Mouse (Mus musculus) heart, embryonic 13.5 days (tissue): ENCODE results near the gene Nlk. TPM values are rescaled to one million over a fixed set of nuclear protein-coding genes. Genes with fewer than 3 reads are reported as not detected.

Experiments used
- ATAC-seq: fragments of 200-750 bp; cut with Nextera tagmentation; 2 replicates; pipeline ENCODE4 v1.8.0; 2017; ENCODE audit warnings: moderate TSS enrichment; ENCODE audit not compliant: insufficient number of reproducible peaks, low FRiP score, low TSS enrichment; ENCODE audit errors: extremely low read depth
- H3K27ac ChIP-seq: fragments of 300-500 bp; sonication (generic); replicated peaks from 2 replicates; pipeline ENCODE4 v1.5.1; 2015; ENCODE audit warnings: moderate library complexity, mild to moderate bottlenecking, inconsistent platforms
- H3K27me3 ChIP-seq: fragments of 300-500 bp; sonication (generic); replicated peaks from 2 replicates; pipeline ENCODE4 v1.6.1; 2015; ENCODE audit warnings: mild to moderate bottlenecking, inconsistent platforms
- H3K36me3 ChIP-seq: fragments of 300-500 bp; sonication (generic); 2 replicates; pipeline ENCODE4 v1.6.1; 2015; ENCODE audit warnings: mild to moderate bottlenecking, inconsistent platforms
- H3K4me1 ChIP-seq: fragments of 300-500 bp; sonication (generic); 2 replicates; pipeline ENCODE4 v1.6.1; 2015; ENCODE audit warnings: inconsistent platforms
- H3K4me2 ChIP-seq: fragments of 300-500 bp; sonication (generic); 2 replicates; pipeline ENCODE4 v1.6.1; 2015; ENCODE audit warnings: inconsistent platforms, mild to moderate bottlenecking, moderate library complexity
- H3K4me3 ChIP-seq: fragments of 300-500 bp; sonication (generic); 2 replicates; pipeline ENCODE4 v1.5.1; 2015; ENCODE audit warnings: moderate library complexity, mild to moderate bottlenecking, inconsistent platforms
- H3K9ac ChIP-seq: fragments of 300-500 bp; sonication (generic); 2 replicates; pipeline ENCODE4 v1.6.1; 2015; ENCODE audit warnings: inconsistent platforms, mild to moderate bottlenecking, moderate library complexity
- H3K9me3 ChIP-seq: fragments of 300-500 bp; sonication (generic); 2 replicates; pipeline ENCODE4 v1.6.1; 2016; ENCODE audit warnings: inconsistent platforms
- WGBS: fragments of 180-500 bp; shearing (Covaris S2); methylation state at CpG from one replicate; pipeline ENCODE4 v1.1.7; 2015; ENCODE audit warnings: mixed read lengths; 5-methylcytosine and 5-hydroxymethylcytosine counted together
- polyA plus RNA-seq: library from polyadenylated mRNA; unstranded; fragments of >200 nt; fragmentation: Nextera tagmentation; extraction: Ambion mirVana; gene quantifications from 2 replicates; pipeline ENCODE4 v1.2.1, GENCODE M21; 2015

Gene Nlk
- polyA plus RNA-seq, 1 experiment from 2014 or later: 11.4 TPM

DNA sequence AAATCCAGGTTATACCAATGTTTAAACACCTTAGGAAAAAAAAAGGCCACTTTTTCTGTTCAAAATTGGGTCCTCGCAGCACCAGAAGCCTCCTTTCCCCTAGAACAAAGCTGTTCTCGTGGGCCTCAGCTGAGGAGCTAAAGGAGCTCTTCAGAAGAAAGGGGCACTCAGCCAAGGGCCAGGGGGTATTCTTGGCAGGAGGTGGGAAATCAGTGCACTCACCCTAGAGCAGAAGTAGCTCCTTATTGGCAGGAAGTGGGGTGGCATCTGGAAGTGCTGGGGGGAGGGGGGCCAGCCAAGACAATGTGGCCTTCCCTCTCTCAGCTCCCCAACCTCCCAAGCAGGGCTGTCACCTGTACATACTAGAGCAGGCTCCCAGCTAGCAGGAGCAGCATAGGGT lies 172.3 kb downstream of the Nlk start:
- WGBS: 81% methylated on average over 2 of the region's 2 CpGs
- H3K27ac ChIP-seq: no peak overlapping the region

DNA sequence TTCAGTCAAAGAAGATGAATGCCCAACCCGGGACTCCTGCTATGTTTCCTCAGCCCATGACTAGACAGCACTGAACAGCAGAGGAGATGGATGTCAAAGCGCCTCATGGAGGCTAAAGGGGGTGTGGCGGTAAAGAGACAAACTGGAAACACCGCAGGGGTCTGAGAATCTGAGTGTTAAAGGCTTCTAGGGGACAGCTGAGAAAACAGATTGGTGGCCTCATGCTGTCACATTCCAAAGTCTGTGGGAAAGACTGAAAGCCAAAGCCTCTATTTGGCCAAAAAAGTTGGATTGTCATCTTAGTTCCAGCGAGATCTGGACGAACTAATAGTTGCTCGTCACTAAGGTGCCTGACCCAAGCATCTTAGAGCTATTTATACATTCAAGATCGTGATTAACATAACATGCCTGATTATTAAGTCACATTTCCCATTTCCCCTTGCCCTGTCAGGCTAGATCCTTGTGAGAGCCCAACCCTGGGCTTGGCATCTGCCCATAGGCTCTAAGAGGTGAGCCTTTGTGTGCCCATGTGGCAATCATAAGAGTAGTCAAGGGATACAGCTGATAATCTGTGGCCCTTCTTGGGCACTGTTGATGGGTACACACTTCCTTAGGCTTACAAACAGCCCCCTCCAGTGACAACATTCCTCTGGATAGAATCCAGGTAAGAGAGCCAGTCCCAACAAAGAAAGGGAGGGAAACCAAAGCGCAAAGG lies 173.8 kb downstream of the Nlk start:
- WGBS: 78% methylated on average over 9 of the region's 9 CpGs
- no peak overlapping the region for H3K4me3 ChIP-seq
- H3K27ac ChIP-seq: no peak overlapping the region
- no peak for ATAC-seq
- H3K4me2 ChIP-seq: no peak overlapping the region
- no peaks in the 10 kb centered on the region for H3K27me3 ChIP-seq
- H3K4me1 ChIP-seq: no peaks in the 10 kb centered on the region
- H3K9ac ChIP-seq: no peak overlapping the region
- no peaks in the 10 kb centered on the region for H3K9me3 ChIP-seq
- H3K36me3 ChIP-seq: peaks cover 100% of the 10 kb centered on the region

More for the DNA sequence above, 172.3 kb downstream of the Nlk start:
- Histone ChIP-seq H3K9me3 (no peaks in the 10 kb centered on the region), H3K4me3 (no peak overlapping the region), H3K4me2 (no peak overlapping the region), H3K4me1 (no peaks in the 10 kb centered on the region), H3K9ac (no peak overlapping the region), H3K36me3 (peaks cover 100% of the 10 kb centered on the region), H3K27me3 (no peaks in the 10 kb centered on the region)
- ATAC-seq: no peak

- Histone ChIP-seq H3K9ac (no peak overlapping the region), H3K9me3 (no peaks in the 10 kb centered on the region), H3K27ac (no peak overlapping the region), H3K27me3 (no peaks in the 10 kb centered on the region), H3K36me3 (peaks cover 100% of the 10 kb centered on the region), H3K4me2 (no peak overlapping the region), H3K4me1 (no peaks in the 10 kb centered on the region), H3K4me3 (no peak overlapping the region)
- ATAC-seq: no peak
- WGBS: 85% methylated on average over 1 of the region's 1 CpGs
Observed at GRCm38 (mm10) chr11:78522481-78522997, 174.6 kb downstream of the Nlk start.

DNA sequence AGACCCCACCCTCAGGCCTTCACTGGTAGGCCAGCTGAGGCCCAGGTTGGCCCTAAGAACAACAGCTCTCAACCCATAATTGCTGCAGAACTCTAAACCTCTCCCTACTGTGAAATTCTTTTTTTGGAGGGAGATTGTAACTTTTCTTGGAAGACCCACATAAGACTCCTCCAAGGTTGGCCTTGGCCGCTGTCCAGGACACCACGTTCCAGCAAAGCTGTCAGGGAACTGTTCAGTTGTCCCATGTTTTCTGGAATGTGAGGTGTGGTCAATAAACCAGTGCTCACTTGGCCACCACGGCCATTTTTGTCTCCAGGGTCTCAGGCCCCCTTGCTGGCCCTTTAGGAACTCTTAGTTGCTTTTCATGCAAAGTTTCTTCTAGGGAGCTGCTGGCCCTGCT lies 175.3 kb downstream of the Nlk start:
- H3K4me3 ChIP-seq: no peak overlapping the region
- H3K9ac ChIP-seq: no peak overlapping the region
- H3K4me1 ChIP-seq: no peaks in the 10 kb centered on the region
- no peak for ATAC-seq
- no peak overlapping the region for H3K4me2 ChIP-seq
- 86% methylated on average over 3 of the region's 3 CpGs for WGBS
- H3K27ac ChIP-seq: no peak overlapping the region
- H3K9me3 ChIP-seq: no peaks in the 10 kb centered on the region
- no peaks in the 10 kb centered on the region for H3K27me3 ChIP-seq
- H3K36me3 ChIP-seq: peaks cover 96% of the 10 kb centered on the region

DNA sequence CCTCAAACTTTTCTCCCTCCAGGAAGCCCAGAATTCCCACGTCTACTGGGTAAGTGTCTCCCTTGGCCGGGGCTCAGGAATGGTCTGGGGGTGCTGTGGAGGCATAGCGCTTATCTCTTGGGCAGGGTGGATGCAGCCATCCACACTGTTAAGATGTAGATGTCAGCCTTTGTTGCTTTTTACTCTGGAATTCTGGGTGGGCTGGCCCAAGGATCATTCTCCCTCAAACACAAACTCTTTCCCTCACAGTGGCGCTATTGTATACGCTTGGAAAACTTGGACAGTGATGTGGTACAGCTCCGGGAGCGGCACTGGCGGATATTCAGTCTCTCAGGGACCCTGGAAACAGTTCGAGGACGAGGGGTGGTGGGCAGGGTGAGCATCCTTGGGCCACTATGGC lies 178.2 kb downstream of the Nlk start:
- Histone ChIP-seq H3K36me3 (peaks cover 96% of the 10 kb centered on the region), H3K9me3 (no peaks in the 10 kb centered on the region), H3K4me1 (peaks cover under 1% of the 10 kb centered on the region; the same call in 1 of the 2 replicates), H3K27ac (no peak overlapping the region), H3K27me3 (no peaks in the 10 kb centered on the region), H3K4me2 (no peak overlapping the region), H3K4me3 (no peak overlapping the region), H3K9ac (no peak overlapping the region)
- no peak for ATAC-seq
- 89% methylated on average over 10 of the region's 10 CpGs for WGBS

Other genes starting within 250 kb of the Nlk start
- gene Slc46a1, start 231.7 kb downstream of the Nlk start, polyA plus RNA-seq: 6.9 and 7.3 TPM in 2 replicates
- 0.12 and 0.19 TPM in 2 replicates for gene Sarm1, start 199.6 kb downstream of the Nlk start, polyA plus RNA-seq
- 2.1 and 9.3 TPM in 2 replicates for gene Vtn, start 198.3 kb downstream of the Nlk start, polyA plus RNA-seq
- not detected in 2 replicates for gene Sebox, start 193.9 kb downstream of the Nlk start, polyA plus RNA-seq
- 43.9 and 45.6 TPM in 2 replicates for gene Tmem199, start 185.2 kb downstream of the Nlk start, polyA plus RNA-seq
- gene Poldip2, start 185.2 kb downstream of the Nlk start, polyA plus RNA-seq: 139 and 151 TPM in 2 replicates
- gene Tnfaip1, start 161.0 kb downstream of the Nlk start, polyA plus RNA-seq: 71.9 and 77.1 TPM in 2 replicates
- 95.5 and 107 TPM in 2 replicates for gene Ift20, start 161.0 kb downstream of the Nlk start, polyA plus RNA-seq
- gene Tmem97, start 146.6 kb downstream of the Nlk start, polyA plus RNA-seq: 58.3 and 68.1 TPM in 2 replicates
- 26.3 and 28.8 TPM in 2 replicates for gene Ccnq, start 54.4 kb upstream of the Nlk start, polyA plus RNA-seq
- gene Lyrm9, start 129.2 kb upstream of the Nlk start, polyA plus RNA-seq: 28.5 and 35.1 TPM in 2 replicates
- gene Nos2, start 223.4 kb upstream of the Nlk start, polyA plus RNA-seq: 0.56 and 0.84 TPM in 2 replicates